Mouse (Mus musculus) right cerebral cortex, postnatal 25 days (tissue): ENCODE data around the gene Ssr1.

Source experiments
- DNase-seq: peaks from one replicate; pipeline ENCODE4 v3.0.0; 2022

Ssr1 gene

GRCm38 (mm10) chr13:37974731-37975130, 19.3 kb downstream of the Ssr1 start:
- no peak for DNase-seq

DNA sequence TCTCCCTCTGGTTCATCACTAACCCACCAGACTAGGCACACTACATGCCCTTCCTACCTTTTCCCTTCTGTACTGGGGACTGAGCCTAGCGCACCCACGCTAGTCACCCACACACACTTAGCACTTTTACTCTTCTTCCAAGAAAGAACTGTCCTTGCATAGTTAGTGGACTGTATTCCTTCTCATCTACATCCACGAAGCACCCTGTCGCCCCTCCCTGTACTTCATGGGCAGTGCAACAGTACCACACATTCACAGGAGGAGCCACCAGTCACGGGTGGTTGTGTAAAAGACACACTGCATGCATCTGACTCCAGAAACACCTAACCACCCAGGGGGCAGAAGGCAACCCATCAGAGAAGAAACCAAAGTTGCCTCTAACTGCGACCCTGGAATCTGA, 20.0 kb downstream of the Ssr1 start:
- DNase-seq = no peak

GRCm38 (mm10) chr13:37970887-37971530, 23.0 kb downstream of the Ssr1 start:
- DNase-seq = no peak

DNA sequence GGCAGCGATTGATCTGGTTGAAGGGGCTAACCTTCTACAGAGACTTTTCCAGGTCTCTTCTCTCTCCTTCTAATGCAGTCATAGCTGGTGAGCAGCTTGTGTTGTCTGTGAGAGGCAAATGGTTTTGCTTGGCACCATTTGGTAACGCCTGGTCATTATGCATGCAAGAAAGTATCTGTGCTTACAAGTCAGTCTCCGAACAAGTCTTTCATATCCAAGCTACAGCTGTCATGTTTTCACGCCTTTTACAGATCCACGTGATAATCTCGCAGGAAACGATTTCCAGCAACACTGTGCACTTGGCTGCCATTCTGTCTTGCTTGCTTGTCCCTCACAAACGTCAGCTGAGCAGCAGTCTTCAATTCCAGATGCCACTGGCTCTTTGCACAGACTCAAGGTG, 24.0 kb downstream of the Ssr1 start:
- no peak for DNase-seq

DNA sequence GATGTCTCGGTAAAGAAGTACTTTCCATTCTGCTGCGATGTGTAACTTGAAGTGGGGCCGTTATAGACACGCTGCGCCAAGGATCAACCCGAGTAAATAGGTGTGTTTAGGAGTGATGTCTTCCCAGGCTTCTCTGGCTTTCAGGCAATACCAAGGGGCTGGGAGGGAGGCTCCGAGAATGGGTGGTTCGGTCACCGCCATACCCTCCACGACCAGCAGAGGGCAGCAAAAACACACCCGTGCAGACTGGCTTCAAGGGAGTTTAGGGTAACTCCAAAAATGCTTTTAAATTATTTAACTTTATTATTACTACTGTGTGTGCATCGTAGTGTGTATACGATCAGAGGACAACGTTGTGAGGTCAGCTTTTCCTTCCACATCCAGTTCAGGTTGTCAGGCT, 24.7 kb downstream of the Ssr1 start:
- DNase-seq = peak; percentile 83

GRCm38 (mm10) chr13:37967565-37967964, 26.5 kb downstream of the Ssr1 start:
- no peak for DNase-seq

DNA sequence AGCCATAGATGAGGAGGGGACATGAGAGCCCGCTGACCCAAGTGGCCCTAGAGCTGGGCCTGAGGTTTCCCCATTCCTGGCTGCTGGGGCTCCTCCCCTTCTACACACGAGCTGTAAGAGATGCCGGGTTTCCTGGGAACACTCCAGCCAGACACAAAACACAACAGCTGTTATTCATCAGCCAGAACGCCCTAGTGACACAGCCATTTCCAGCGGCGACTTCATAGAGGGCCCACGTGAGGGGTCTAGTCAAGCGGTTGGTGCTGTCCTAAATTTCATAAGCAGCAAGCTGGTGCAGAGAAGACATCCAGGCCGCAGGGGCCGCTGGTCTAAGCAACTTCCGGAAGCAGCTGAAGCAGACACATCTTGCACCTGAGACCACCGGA, 27.0 kb downstream of the Ssr1 start:
- no peak for DNase-seq

GRCm38 (mm10) chr13:37966256-37967051, 27.6 kb downstream of the Ssr1 start:
- no peak for DNase-seq

DNA sequence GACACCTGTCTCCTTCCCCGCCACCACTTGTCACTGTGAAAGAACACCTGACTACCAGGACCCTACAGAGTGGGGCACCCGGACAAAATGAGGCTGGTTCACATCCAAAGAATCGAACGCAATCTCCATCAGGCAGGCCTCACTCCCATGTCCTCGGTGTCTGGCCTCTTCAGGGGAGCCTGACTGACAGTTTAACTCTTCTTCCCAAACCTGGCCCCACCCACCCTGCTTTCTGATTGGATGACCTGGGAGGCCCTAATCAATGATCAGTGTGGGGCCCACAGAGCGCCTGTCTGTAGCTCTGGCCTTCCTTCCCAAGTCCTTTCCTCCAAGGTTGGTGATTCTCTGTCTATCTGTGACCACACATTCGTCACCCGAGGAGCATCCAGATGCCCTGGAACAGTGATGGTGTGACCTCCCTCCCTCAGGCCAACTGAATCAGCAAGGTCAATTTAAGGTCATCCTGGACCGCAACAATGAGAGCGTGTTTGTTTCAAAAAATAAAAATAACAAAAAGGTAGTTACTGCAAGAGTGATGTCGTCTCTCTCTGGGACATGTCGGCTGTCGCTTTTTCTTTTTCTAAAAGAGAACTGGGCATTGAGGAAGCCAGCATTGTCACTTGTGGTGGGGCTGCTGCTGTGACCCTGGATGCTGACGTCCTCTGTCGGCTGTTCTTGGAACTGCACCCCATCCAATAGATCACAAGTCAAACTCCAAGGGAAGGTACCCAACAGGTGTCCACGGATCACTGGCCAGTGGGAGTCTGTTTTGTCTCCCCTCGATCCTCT, 28.7 kb downstream of the Ssr1 start:
- DNase-seq = no peak

DNA sequence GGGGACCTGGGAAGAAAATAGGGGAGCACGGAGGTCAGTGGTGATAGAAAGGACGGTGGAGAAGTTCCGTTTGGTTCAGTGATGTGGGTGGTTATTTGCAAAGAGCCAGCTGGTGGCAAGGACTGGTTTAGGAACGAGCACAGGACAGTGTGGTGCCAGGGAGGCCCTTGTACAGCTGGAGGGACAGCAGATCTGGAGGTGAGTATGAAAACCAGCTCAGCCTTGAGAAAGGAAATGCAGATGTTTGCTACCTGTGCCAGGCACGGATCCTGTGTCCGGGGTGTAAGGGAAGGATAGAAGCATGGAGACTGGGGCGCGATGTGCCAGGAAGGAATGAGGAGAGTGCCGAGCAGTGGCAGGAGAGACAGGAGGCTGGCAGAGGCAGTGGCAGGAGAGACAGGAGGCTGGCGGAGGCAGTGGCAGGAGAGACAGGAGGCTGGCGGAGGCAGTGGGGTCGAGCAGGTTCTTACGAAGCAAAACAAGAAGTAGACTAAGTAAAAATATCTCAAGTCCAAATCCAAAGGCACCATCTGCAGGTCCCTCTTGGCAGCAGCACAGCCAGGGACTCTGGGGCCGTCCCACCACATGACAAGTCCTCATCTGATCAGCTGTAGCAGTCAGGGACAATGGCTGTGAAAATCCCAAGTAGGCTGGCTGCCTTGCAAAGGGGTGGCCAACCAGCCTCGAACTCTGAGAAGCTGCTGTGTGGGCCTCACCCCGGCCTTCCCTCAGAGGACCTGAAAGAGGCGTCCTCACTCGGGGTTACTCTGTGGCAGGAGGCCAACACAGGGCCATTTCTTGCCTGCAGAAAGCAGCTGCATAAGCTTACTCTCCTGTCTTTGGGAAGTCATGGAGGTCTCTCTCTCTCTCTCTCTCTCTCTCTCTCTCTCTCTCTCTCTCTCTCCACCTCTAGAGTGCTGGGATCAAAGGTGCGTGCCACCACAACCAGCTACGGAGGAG, 29.6 kb downstream of the Ssr1 start:
- no peak for DNase-seq

GRCm38 (mm10) chr13:37963354-37964007, 30.5 kb downstream of the Ssr1 start:
- DNase-seq = peak; percentile 61

DNA sequence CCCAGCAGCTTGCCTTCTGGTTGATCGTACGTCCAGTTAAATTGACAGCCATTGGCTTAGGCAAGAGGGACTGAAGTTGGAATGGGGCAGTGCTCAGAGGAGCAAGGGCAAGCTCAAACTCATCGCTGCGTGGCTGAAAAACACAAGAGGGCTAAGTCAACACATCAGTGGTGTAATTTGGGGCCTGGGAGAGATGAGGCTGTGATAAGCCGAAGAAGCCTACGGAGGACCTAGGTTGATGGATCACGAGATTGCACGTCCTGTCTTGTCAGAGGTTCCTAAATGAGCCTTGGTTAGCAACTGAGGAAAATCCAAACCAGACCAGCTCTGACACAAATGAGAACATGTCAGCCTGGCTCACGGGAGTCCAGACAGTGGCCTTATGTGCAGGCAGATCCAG, 31.5 kb downstream of the Ssr1 start:
- DNase-seq = no peak

- no peak for DNase-seq
Observed at GRCm38 (mm10) chr13:37959936-37960335, 34.1 kb downstream of the Ssr1 start.

DNA sequence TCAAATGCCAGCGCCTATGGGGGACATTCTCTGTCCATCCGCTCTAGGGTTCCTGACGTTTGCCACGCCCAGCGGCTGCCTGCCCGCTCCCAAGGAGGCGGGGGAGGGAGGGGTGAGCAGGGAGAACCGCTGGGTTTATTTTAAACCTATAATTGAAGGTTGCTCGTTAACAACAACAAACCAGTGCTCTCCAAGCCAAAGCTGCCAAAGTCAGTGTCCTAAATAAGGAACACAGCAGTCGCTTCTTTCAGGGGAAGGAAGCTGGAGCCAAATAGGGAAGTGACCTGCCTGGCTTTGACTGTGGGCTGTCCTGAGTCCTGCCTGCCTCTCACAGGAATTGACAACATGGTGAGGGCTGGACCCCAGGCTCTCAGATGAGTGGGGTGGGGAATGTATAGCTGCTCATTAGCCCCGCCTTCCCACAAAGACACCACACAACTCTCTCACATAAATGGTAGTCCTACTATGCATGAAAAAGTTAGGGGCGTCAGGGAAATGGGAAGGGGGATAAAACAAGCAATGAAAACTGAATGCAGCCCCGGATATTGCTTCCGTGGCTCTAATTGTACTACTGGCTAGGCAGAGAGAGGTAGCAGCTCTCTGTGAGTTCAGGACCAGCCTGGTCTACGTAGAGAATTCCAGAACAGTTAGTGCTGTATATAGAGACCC, 34.6 kb downstream of the Ssr1 start:
- no peak for DNase-seq

GRCm38 (mm10) chr13:37958498-37959238, 35.3 kb downstream of the Ssr1 start:
- DNase-seq = no peak

GRCm38 (mm10) chr13:37954318-37954717, 39.7 kb downstream of the Ssr1 start:
- no peak for DNase-seq

GRCm38 (mm10) chr13:37952981-37953380, 41.0 kb downstream of the Ssr1 start:
- DNase-seq = no peak

- peak; percentile 62 for DNase-seq
Observed at GRCm38 (mm10) chr13:37946734-37947133, 47.3 kb downstream of the Ssr1 start.

DNA sequence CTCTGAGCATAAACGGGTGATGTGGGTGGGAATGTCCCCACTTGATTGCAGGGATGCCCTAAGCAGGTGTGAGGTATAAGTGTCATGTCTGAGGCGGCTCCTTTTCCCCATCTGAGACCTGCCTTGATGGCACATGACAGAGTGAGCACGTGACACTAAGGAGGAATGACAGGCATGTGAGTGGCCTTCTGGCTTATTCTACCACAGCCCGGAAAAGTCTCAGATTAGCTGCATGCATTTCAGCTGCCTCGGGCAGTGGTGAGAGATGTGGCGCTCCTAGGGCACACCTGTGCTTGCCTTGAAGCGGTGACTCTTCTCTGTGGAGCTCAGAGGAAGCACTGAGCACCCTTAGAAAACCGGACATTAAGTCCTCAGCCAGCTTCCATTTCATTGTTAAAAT, 48.6 kb downstream of the Ssr1 start:
- no peak for DNase-seq

- no peak for DNase-seq
Observed at GRCm38 (mm10) chr13:37944306-37944705, 49.7 kb downstream of the Ssr1 start.

GRCm38 (mm10) chr13:37943466-37943865, 50.6 kb downstream of the Ssr1 start:
- DNase-seq = no peak
